Mouse (Mus musculus) embryonic facial prominence, embryonic 11.5 days (tissue): Measurements from ENCODE around the gene Art5. TPM values are rescaled to one million over a fixed set of nuclear protein-coding genes. Genes with fewer than 3 reads are reported as not detected.
"Not testable (repeated sequence)": the region's sequence is repeated elsewhere in the genome, so short reads cannot be mapped to it uniquely, and the experiment has no call there.

ENCODE experiments used
- ATAC-seq: fragments of 200-750 bp; cut with Nextera tagmentation; replicated peaks from 2 replicates; pipeline ENCODE4 v1.8.0; 2017; ENCODE audit warnings: low read depth; ENCODE audit not compliant: insufficient number of reproducible peaks, low FRiP score, low TSS enrichment
- DNase-seq: peaks from one replicate; pipeline ENCODE4 v3.0.0-alpha.2; 2015; ENCODE audit warnings: low spot score
- H3K27ac ChIP-seq: fragments of 300-500 bp; sonication (generic); replicated peaks from 2 replicates; pipeline ENCODE4 v1.5.1; 2014; ENCODE audit warnings: mild to moderate bottlenecking, low read depth, low read length, control low read depth
- H3K27me3 ChIP-seq: fragments of 300-500 bp; sonication (generic); 2 replicates; pipeline ENCODE4 v1.6.1; 2014; ENCODE audit warnings: mild to moderate bottlenecking, low read length, moderate library complexity, mixed read lengths; ENCODE audit not compliant: control insufficient read depth, insufficient read depth
- H3K36me3 ChIP-seq: fragments of 300-500 bp; sonication (generic); replicated peaks from 2 replicates; pipeline ENCODE4 v1.6.1; 2014; ENCODE audit warnings: low read depth, mild to moderate bottlenecking, low read length, moderate library complexity, mixed read lengths; ENCODE audit not compliant: control insufficient read depth, insufficient read depth
- H3K4me1 ChIP-seq: fragments of 300-500 bp; sonication (generic); 2 replicates; pipeline ENCODE4 v1.6.1; 2014; ENCODE audit warnings: low read length, mixed read lengths; ENCODE audit not compliant: control insufficient read depth, insufficient read depth
- H3K4me2 ChIP-seq: fragments of 300-500 bp; sonication (generic); 2 replicates; pipeline ENCODE4 v1.6.1; 2014; ENCODE audit warnings: low read depth, mild to moderate bottlenecking, control low read depth, low read length, moderate library complexity
- H3K4me3 ChIP-seq: fragments of 300-500 bp; sonication (generic); 2 replicates; pipeline ENCODE4 v1.5.1; 2014; ENCODE audit warnings: low read depth, low read length, control low read depth
- H3K9ac ChIP-seq: fragments of 300-500 bp; sonication (generic); replicated peaks from 2 replicates; pipeline ENCODE4 v1.6.1; 2014; ENCODE audit warnings: mild to moderate bottlenecking, control low read depth, low read length
- H3K9me3 ChIP-seq: fragments of 300-500 bp; sonication (generic); replicated peaks from 2 replicates; pipeline ENCODE4 v1.6.1; 2016; ENCODE audit warnings: mild to moderate bottlenecking, low read length, inconsistent platforms, mixed read lengths; ENCODE audit not compliant: control insufficient read depth
- WGBS: fragments of 180-500 bp; shearing (Covaris S2); extraction: QIAGEN DNeasy Blood & Tissue Kit; methylation state at CpG from one replicate; pipeline ENCODE4 v1.1.7; 2014; 5-methylcytosine and 5-hydroxymethylcytosine counted together
- polyA plus RNA-seq: library from polyadenylated mRNA; unstranded; fragments of >200 nt; fragmentation: Nextera tagmentation; extraction: Ambion mirVana; gene quantifications from 2 replicates; pipeline ENCODE4 v1.2.1, GENCODE M21; 2014

Art5 gene
- polyA plus RNA-seq, 1 experiment from 2014 or later: 1.7 TPM

GRCm38 (mm10) chr7:102061353-102061752 is 47.9 kb downstream of the Art5 start:
- no peak overlapping the region for H3K4me3 ChIP-seq
- peaks cover 4% of the 10 kb centered on the region; the same call in 1 of the 2 replicates for H3K4me1 ChIP-seq
- H3K9me3 ChIP-seq: no peaks in the 10 kb centered on the region
- no peaks in the 10 kb centered on the region for H3K27me3 ChIP-seq
- no peak for DNase-seq
- H3K9ac ChIP-seq: no peak overlapping the region
- no peak for ATAC-seq
- peaks cover 3% of the 10 kb centered on the region for H3K36me3 ChIP-seq
- H3K27ac ChIP-seq: no peak overlapping the region
- H3K4me2 ChIP-seq: no peak overlapping the region
- WGBS: 85% methylated on average over 3 of the region's 3 CpGs

GRCm38 (mm10) chr7:102048524-102048923 is 60.8 kb downstream of the Art5 start:
- not testable (repeated sequence) for H3K9ac ChIP-seq, H3K9me3 ChIP-seq, H3K4me3 ChIP-seq, H3K4me1 ChIP-seq, H3K36me3 ChIP-seq, ATAC-seq, H3K4me2 ChIP-seq, H3K27ac ChIP-seq, DNase-seq, H3K27me3 ChIP-seq

Other genes with a start within 250 kb of the Art5 start
- gene Anapc15, start 245.8 kb downstream of the Art5 start, polyA plus RNA-seq: 85.6 and 92.7 TPM in 2 replicates
- gene Folr1, start 238.7 kb downstream of the Art5 start, polyA plus RNA-seq: 0.91 and 4.9 TPM in 2 replicates
- gene Lamtor1, start 203.6 kb downstream of the Art5 start, polyA plus RNA-seq: 127 and 149 TPM in 2 replicates
- 0.26 and 0.27 TPM in 2 replicates for gene Tomt, start 203.1 kb downstream of the Art5 start, polyA plus RNA-seq
- gene Lrrc51, start 175.6 kb downstream of the Art5 start, polyA plus RNA-seq: 11.0 and 12.1 TPM in 2 replicates
- gene Numa1, start 175.4 kb downstream of the Art5 start, polyA plus RNA-seq: 107 and 110 TPM in 2 replicates
- 1.6 TPM in 2 replicates for gene Il18bp, start 90.8 kb downstream of the Art5 start, polyA plus RNA-seq
- 26.9 and 28.9 TPM in 2 replicates for gene Rnf121, start 44.0 kb downstream of the Art5 start, polyA plus RNA-seq
- gene Xndc1, start 44.0 kb downstream of the Art5 start, polyA plus RNA-seq: 23.0 and 23.8 TPM in 2 replicates
- gene Xntrpc, start 43.8 kb downstream of the Art5 start, polyA plus RNA-seq: 1.4 and 1.9 TPM in 2 replicates
- not detected in 2 replicates for gene Trpc2, start 26.4 kb downstream of the Art5 start, polyA plus RNA-seq
- 0.96 and 1.1 TPM in 2 replicates for gene Art1, start 7.7 kb downstream of the Art5 start, polyA plus RNA-seq
- gene Chrna10, start 7.3 kb upstream of the Art5 start, polyA plus RNA-seq: not detected in 2 replicates
- 47.9 and 49.0 TPM in 2 replicates for gene Nup98, start 100.7 kb upstream of the Art5 start, polyA plus RNA-seq
- 70.1 and 73.5 TPM in 2 replicates for gene Pgap2, start 100.7 kb upstream of the Art5 start, polyA plus RNA-seq
- 48.6 and 51.0 TPM in 2 replicates for gene Rhog, start 146.6 kb upstream of the Art5 start, polyA plus RNA-seq
- gene Stim1, start 158.3 kb upstream of the Art5 start, polyA plus RNA-seq: 10.6 and 11.1 TPM in 2 replicates